Mouse (Mus musculus) urinary bladder, adult 18-20 months (tissue): ENCODE data around the gene Olfr1133.
"Not testable (repeated sequence)": the region's sequence is repeated elsewhere in the genome, so short reads cannot be mapped to it uniquely, and the experiment has no call there.

Experiments
- DNase-seq, 2 experiments: peaks; one replicate each; pipeline ENCODE4 v3.0.0; 2022; ENCODE audit warnings: low spot score in 2 of 2, mixed read lengths in 2 of 2

Gene Olfr1133

GRCm38 (mm10) chr2:87647274-87647673, at the start of gene Olfr1133:
Olfr1133 (minus strand) TSS chr2:87647374.
- no peak for DNase-seq

GRCm38 (mm10) chr2:87693847-87694246, 46.7 kb upstream of the Olfr1133 start, which contains the start of gene Olfr1136:
Olfr1136 (minus strand) TSS chr2:87693947.
- no peak for DNase-seq

- no peak for DNase-seq
Observed at GRCm38 (mm10) chr2:87673564-87673963, 26.4 kb upstream of the Olfr1133 start, which contains the start of gene Olfr1135. Olfr1135 (minus strand) TSS chr2:87673664.

- DNase-seq = no peak
Observed at GRCm38 (mm10) chr2:87658360-87658759, 11.2 kb upstream of the Olfr1133 start, which contains the start of gene Olfr1134. Olfr1134 (minus strand) TSS chr2:87658460.

GRCm38 (mm10) chr2:87642441-87642840, 4.7 kb downstream of the Olfr1133 start:
- DNase-seq = no peak

- no peak for DNase-seq
Observed at GRCm38 (mm10) chr2:87637435-87637834, 9.7 kb downstream of the Olfr1133 start, which contains the start of gene Olfr1132. Olfr1132 (minus strand) TSS chr2:87637535.

- no peak for DNase-seq
Observed at GRCm38 (mm10) chr2:87626804-87627203, 20.4 kb downstream of the Olfr1133 start, which contains the start of gene Olfr1131. Olfr1131 (plus strand) TSS chr2:87627104.

- not testable (repeated sequence) for DNase-seq
Observed at GRCm38 (mm10) chr2:87605912-87606311, 41.3 kb downstream of the Olfr1133 start, which contains the start of gene Olfr1130. Olfr1130 (plus strand) TSS chr2:87606212.
